Mouse (Mus musculus): ENCODE results near the gene Pclo.
"Not testable (repeated sequence)": the region's sequence is repeated elsewhere in the genome, so short reads cannot be mapped to it uniquely, and the experiment has no call there.

- TF ChIP-seq POLR2A (IDR thresholded peaks at IDR 0.05; ENCODE audit: borderline replicate concordance, low read depth, low read length); CTCF (IDR thresholded peaks at IDR 0.05; ENCODE audit: low read depth, low read length): not testable (repeated sequence)
Measured at GRCm38 (mm10) chr5:14903539-14903938, 388.8 kb downstream of the Pclo start.

All from bone marrow macrophage, adult 2 months (primary cell).